Comparison of ENCODE assay signal across 17 mouse cellular contexts in genomic region chr1:53925149-53925901, GRCm38 (mm10).
DNase-seq lines count a peak whose midpoint lies in the region; ATAC-seq and TF ChIP-seq lines count a peak whose summit lies in the region.
"Had no signal": no experiment of that assay in that cellular context is flagged by ENCODE, and none has a peak within 500 bp of the region (broad histone marks: within the 10 kb centered on the region; RNA-seq: fewer than 3 reads in every experiment).

No protein-coding gene starts in this region.

- no peak overlapping the region for H3K4me3 ChIP-seq in kidney, postnatal 0 days (replicated peaks; ENCODE audit: low read depth, low read length)
- no peak overlapping the region for H3K4me3 ChIP-seq in forebrain, embryonic 11.5 days (ENCODE audit: low read depth, low read length)
- H3K4me3 ChIP-seq in hindbrain, embryonic 13.5 days: no peak overlapping the region
- H3K4me3 ChIP-seq in midbrain, embryonic 16.5 days (ENCODE audit: low read depth, low read length): no peak overlapping the region
- no peak overlapping the region for H3K4me3 ChIP-seq in heart, embryonic 12.5 days
- H3K4me3 ChIP-seq: limb, embryonic 15.5 days; myocyte had no signal

- no peaks in the 10 kb centered on the region for H3K27me3 ChIP-seq in kidney, postnatal 0 days (ENCODE audit: insufficient read depth, low read length)
- H3K27me3 ChIP-seq in forebrain, embryonic 11.5 days (ENCODE audit: control insufficient read depth, insufficient read depth, low read length): no peaks in the 10 kb centered on the region
- no peaks in the 10 kb centered on the region for H3K27me3 ChIP-seq in hindbrain, embryonic 13.5 days
- H3K27me3 ChIP-seq in midbrain, embryonic 16.5 days (ENCODE audit: control insufficient read depth, insufficient read depth, low read depth, low read length): no peaks in the 10 kb centered on the region
- 0 out of 2 replicates have a peak, but pooled peaks cover 5% of the 10 kb centered on the region for H3K27me3 ChIP-seq in heart, embryonic 12.5 days (replicated peaks)

- H3K9me3 ChIP-seq in kidney, postnatal 0 days (replicated peaks; ENCODE audit: low read length): no peaks in the 10 kb centered on the region
- H3K9me3 ChIP-seq in forebrain, embryonic 11.5 days (ENCODE audit: control insufficient read depth, low read length): no peaks in the 10 kb centered on the region
- no peaks in the 10 kb centered on the region for H3K9me3 ChIP-seq in hindbrain, embryonic 13.5 days
- H3K9me3 ChIP-seq in midbrain, embryonic 16.5 days (replicated peaks; ENCODE audit: control insufficient read depth, low read length, poor library complexity, severe bottlenecking): no peaks in the 10 kb centered on the region
- no peaks in the 10 kb centered on the region for H3K9me3 ChIP-seq in heart, embryonic 12.5 days (replicated peaks)
- H3K9me3 ChIP-seq: G1E; limb, embryonic 15.5 days had no signal

- no peak for TF ChIP-seq CTCF in kidney, postnatal 0 days (IDR thresholded peaks at IDR 0.05; ENCODE audit: low read depth)

- H3K4me1 ChIP-seq in kidney, postnatal 0 days (replicated peaks; ENCODE audit: insufficient read depth, low read length): no peaks in the 10 kb centered on the region
- H3K4me1 ChIP-seq in forebrain, embryonic 11.5 days (replicated peaks; ENCODE audit: control insufficient read depth, insufficient read depth, low read length): no peaks in the 10 kb centered on the region
- peaks cover 5% of the 10 kb centered on the region; the same call in 1 of the 2 replicates for H3K4me1 ChIP-seq in hindbrain, embryonic 13.5 days (replicated peaks)
- no peaks in the 10 kb centered on the region; the same call in 1 of the 2 replicates for H3K4me1 ChIP-seq in midbrain, embryonic 16.5 days (ENCODE audit: control insufficient read depth, insufficient read depth, low read length)
- no peaks in the 10 kb centered on the region for H3K4me1 ChIP-seq in heart, embryonic 12.5 days (replicated peaks)
- H3K4me1 ChIP-seq: limb, embryonic 15.5 days had no signal

- 0 out of 2 replicates have a peak, but pooled peaks have one; percentile 49 for ATAC-seq in kidney, postnatal 0 days (replicated peaks; ENCODE audit: low FRiP score, low read depth)
- ATAC-seq in forebrain, embryonic 11.5 days (replicated peaks; ENCODE audit: low FRiP score): 0 out of 2 replicates have a peak, but pooled peaks have one; percentile 21
- ATAC-seq in hindbrain, embryonic 13.5 days (ENCODE audit: low FRiP score): peak; percentile 57
- peak; percentile 59 for ATAC-seq in midbrain, embryonic 16.5 days
- no peak; the same call in 1 of the 2 replicates for ATAC-seq in heart, embryonic 12.5 days (ENCODE audit: insufficient number of reproducible peaks, low FRiP score)
- ATAC-seq: inflammation-experienced regulatory T-cells, adult 6 months had no signal

- no peak for DNase-seq in kidney, postnatal 0 days (ENCODE audit: low spot score)
- DNase-seq in kidney, adult 9 months: no peak
- no peak for DNase-seq in forebrain, embryonic 11.5 days (ENCODE audit: low spot score)
- no peak for DNase-seq in embryo, embryonic 10 days (ENCODE audit: low spot score)
- no peak for DNase-seq in adrenal gland, adult 18-20 months (ENCODE audit: low spot score in 2 of 2)
- DNase-seq: adrenal gland, postnatal 10 days; B cell, adult 2 months; cerebellum, adult 2 months; layer of hippocampus, adult 9-11 months; right cerebral cortex, postnatal 14 days had no signal

- H3K36me3 ChIP-seq in kidney, postnatal 0 days (ENCODE audit: insufficient read depth, low read length): no peaks in the 10 kb centered on the region
- H3K36me3 ChIP-seq in forebrain, embryonic 11.5 days (ENCODE audit: control insufficient read depth, insufficient read depth, low read length): no peaks in the 10 kb centered on the region
- H3K36me3 ChIP-seq in hindbrain, embryonic 13.5 days: no peaks in the 10 kb centered on the region
- 0 out of 2 replicates have a peak, but pooled peaks cover 4% of the 10 kb centered on the region for H3K36me3 ChIP-seq in midbrain, embryonic 16.5 days (ENCODE audit: control insufficient read depth, insufficient read depth, low read length)
- peaks cover 35% of the 10 kb centered on the region for H3K36me3 ChIP-seq in heart, embryonic 12.5 days
- H3K36me3 ChIP-seq: G1E; limb, embryonic 15.5 days had no signal

- no peak overlapping the region for H3K4me2 ChIP-seq in kidney, postnatal 0 days (ENCODE audit: low read length)
- no peak overlapping the region for H3K4me2 ChIP-seq in forebrain, embryonic 11.5 days (ENCODE audit: low read depth, low read length, severe bottlenecking)
- no peak overlapping the region for H3K4me2 ChIP-seq in hindbrain, embryonic 13.5 days
- H3K4me2 ChIP-seq in midbrain, embryonic 16.5 days (ENCODE audit: low read length): no peak overlapping the region
- no peak overlapping the region for H3K4me2 ChIP-seq in heart, embryonic 12.5 days
- H3K4me2 ChIP-seq: limb, embryonic 15.5 days had no signal

- H3K27ac ChIP-seq in kidney, postnatal 0 days: no peak overlapping the region
- H3K27ac ChIP-seq in forebrain, embryonic 11.5 days (ENCODE audit: low read depth, low read length): no peak overlapping the region
- H3K27ac ChIP-seq in hindbrain, embryonic 13.5 days: no peak overlapping the region
- no peak overlapping the region for H3K27ac ChIP-seq in midbrain, embryonic 16.5 days (ENCODE audit: low read length)
- no peak overlapping the region for H3K27ac ChIP-seq in heart, embryonic 12.5 days (ENCODE audit: poor library complexity, severe bottlenecking)
- H3K27ac ChIP-seq: limb, embryonic 15.5 days had no signal

- WGBS in kidney, postnatal 0 days: 54% methylated on average over 18 of the region's 18 CpGs
- 34% methylated on average over 18 of the region's 18 CpGs for WGBS in forebrain, embryonic 11.5 days
- 44% methylated on average over 18 of the region's 18 CpGs for WGBS in hindbrain, embryonic 13.5 days
- WGBS in midbrain, embryonic 16.5 days: 34% methylated on average over 18 of the region's 18 CpGs
- WGBS in heart, embryonic 12.5 days: 49% methylated on average over 18 of the region's 18 CpGs

- H3K9ac ChIP-seq in kidney, postnatal 0 days (ENCODE audit: low read depth, low read length): no peak overlapping the region
- H3K9ac ChIP-seq in forebrain, embryonic 11.5 days (ENCODE audit: low read length): no peak overlapping the region
- H3K9ac ChIP-seq in hindbrain, embryonic 13.5 days: no peak overlapping the region; the same call in 1 of the 2 replicates
- H3K9ac ChIP-seq in midbrain, embryonic 16.5 days (ENCODE audit: low read depth, low read length): no peak overlapping the region
- H3K9ac ChIP-seq in heart, embryonic 12.5 days: no peak overlapping the region
- H3K9ac ChIP-seq: limb, embryonic 15.5 days had no signal
